Mouse (Mus musculus) kidney, postnatal 4 days (tissue): ENCODE data around the gene Slc25a19.

ENCODE experiments used
- DNase-seq, 2 experiments: peaks; one replicate each; pipeline ENCODE4 v3.0.0; 2021; ENCODE audit warnings: mixed read lengths in 2 of 2

The Slc25a19 gene

GRCm38 (mm10) chr11:115590526-115591075 lies 37.5 kb downstream of the Slc25a19 start:
- no peak for DNase-seq

GRCm38 (mm10) chr11:115587984-115588383 lies 40.1 kb downstream of the Slc25a19 start:
- no peak for DNase-seq

- no peak for DNase-seq
Measured at GRCm38 (mm10) chr11:115586403-115586802, 41.7 kb downstream of the Slc25a19 start.

DNA sequence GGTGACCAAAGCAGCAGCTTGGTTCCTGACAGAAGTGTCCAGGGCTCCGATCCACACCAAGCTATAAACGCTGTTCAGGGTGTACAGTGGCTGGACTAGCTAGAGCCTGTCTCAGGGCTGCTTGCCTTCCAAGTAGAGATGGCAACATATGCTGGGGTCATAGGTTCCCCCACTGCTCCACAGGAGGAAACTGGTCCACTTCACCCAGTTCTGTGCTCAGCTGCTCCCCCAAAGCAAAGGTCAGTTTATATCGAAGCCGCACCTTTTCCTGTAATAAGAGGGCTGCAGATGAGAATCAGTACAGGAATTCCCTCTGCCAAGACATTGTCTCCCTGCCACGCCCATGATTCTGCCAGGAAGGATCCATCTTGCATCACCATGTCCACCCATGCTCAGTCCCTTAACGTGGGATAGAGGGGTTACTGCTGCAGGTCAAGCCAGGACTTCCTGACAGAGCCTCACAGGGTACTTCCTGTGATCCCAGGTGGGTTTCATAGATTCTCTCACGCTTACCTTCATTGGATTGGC lies 42.5 kb downstream of the Slc25a19 start:
- DNase-seq, result no peak

GRCm38 (mm10) chr11:115584376-115585073 lies 43.6 kb downstream of the Slc25a19 start:
- no peak for DNase-seq

- DNase-seq, result no peak
Measured at GRCm38 (mm10) chr11:115582913-115583606, 45.0 kb downstream of the Slc25a19 start.

- no peak for DNase-seq
Measured at GRCm38 (mm10) chr11:115579080-115579479, 49.0 kb downstream of the Slc25a19 start.

- no peak for DNase-seq
Measured at GRCm38 (mm10) chr11:115564961-115565360, 63.1 kb downstream of the Slc25a19 start.
